Mouse (Mus musculus): ENCODE measurements around the gene Rab20.
A peak's percentile ranks its signal among the peaks of the same experiment; 100 is the strongest.

- TF ChIP-seq POLR2A (IDR thresholded peaks at IDR 0.05; ENCODE audit: extremely low read depth, insufficient read depth, low read length) (no peak), CTCF (IDR thresholded peaks at IDR 0.05; ENCODE audit: extremely low read depth, insufficient read depth, low read length) (peak; percentile 51)
These were observed 28.3 kb upstream of the Rab20 start for GRCm38 (mm10) chr8:11506802-11507201.
